Mouse (Mus musculus) E14TG2a.4 (cell line): ENCODE measurements around the gene Eng.
A peak's percentile ranks its signal among the peaks of the same experiment; 100 is the strongest.

ENCODE experiments used
- H3K27me3 ChIP-seq: 2 replicates; pipeline ENCODE4 v1.6.1; 2014; ENCODE audit warnings: low read length, control low read depth; ENCODE audit not compliant: insufficient read depth
- H3K36me3 ChIP-seq: 2 replicates; pipeline ENCODE4 v1.6.1; 2014; ENCODE audit warnings: low read length, control low read depth; ENCODE audit not compliant: insufficient read depth
- H3K4me1 ChIP-seq: replicated peaks from 2 replicates; pipeline ENCODE4 v1.6.1; 2014; ENCODE audit warnings: low read depth, low read length, control low read depth
- H3K4me3 ChIP-seq: replicated peaks from 2 replicates; pipeline ENCODE4 v1.5.1; 2014; ENCODE audit warnings: mild to moderate bottlenecking, low read length
- H3K9me3 ChIP-seq: 2 replicates; pipeline ENCODE4 v1.6.1; 2014; ENCODE audit warnings: low read length, control low read depth
- CTCF ChIP-seq: conservative IDR thresholded peaks from 2 replicates; pipeline ENCODE4 v1.5.1; 2014; ENCODE audit warnings: low read length
- NANOG ChIP-seq: IDR thresholded peaks from 2 replicates; pipeline ENCODE4 v1.6.1; 2014; ENCODE audit warnings: borderline replicate concordance, low read length, mixed read lengths
- POU5F1 ChIP-seq: IDR thresholded peaks from 2 replicates; pipeline ENCODE4 v1.6.1; 2014; ENCODE audit warnings: low read length, borderline replicate concordance

Eng gene

DNA sequence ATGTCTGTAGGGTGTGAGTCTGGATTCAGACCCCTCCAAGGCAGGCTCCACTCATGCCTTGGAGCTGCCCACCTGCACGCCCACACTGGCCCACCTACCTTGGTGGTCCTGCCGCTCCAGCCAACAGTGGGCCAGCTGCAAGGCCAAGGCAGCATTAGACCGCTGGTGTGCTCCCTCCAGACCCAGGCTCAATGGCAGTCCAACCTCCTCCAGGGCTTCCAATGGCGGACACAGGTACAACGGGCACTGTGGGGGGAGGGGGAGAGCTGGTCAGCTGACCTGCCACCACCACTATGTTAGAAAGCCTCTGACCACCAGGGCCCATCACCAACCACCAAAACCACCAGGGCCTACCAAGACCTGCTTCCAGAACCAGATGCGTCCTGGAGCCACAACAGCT, 40.2 kb downstream of the Eng start:
- Histone ChIP-seq H3K36me3 (peaks cover 91% of the 10 kb centered on the region), H3K9me3 (no peaks in the 10 kb centered on the region), H3K27me3 (no peaks in the 10 kb centered on the region), H3K4me3 (peak overlapping the region; percentile 30; the same call in 1 of the 2 replicates), H3K4me1 (peaks cover 92% of the 10 kb centered on the region)
- TF ChIP-seq CTCF (no peak), NANOG (no peak), POU5F1 (no peak)

DNA sequence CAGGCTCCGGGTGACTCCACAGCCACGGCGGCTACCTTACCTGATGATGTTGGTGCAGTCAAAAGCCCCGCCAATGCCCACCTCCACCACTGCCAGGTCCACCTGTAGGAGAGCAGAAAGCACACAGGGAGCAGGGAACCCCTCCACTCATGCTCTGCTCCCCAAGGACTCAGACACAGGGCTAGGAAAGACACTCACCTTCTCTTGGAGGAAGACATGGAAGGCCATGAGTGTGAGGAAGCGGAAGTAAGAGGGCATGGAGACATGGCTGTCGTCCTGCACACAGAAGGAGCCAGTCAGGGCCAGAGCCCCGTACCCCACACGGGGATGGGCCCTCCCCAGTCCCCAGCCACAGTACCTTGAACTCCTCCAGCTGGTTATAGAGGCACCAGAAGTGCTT, 41.2 kb downstream of the Eng start:
- no peak overlapping the region for H3K4me3 ChIP-seq
- H3K9me3 ChIP-seq = no peaks in the 10 kb centered on the region
- H3K27me3 ChIP-seq = no peaks in the 10 kb centered on the region
- peaks cover 92% of the 10 kb centered on the region for H3K4me1 ChIP-seq
- TF ChIP-seq POU5F1 = no peak
- no peak for TF ChIP-seq NANOG
- no peak for TF ChIP-seq CTCF
- peaks cover 91% of the 10 kb centered on the region for H3K36me3 ChIP-seq

DNA sequence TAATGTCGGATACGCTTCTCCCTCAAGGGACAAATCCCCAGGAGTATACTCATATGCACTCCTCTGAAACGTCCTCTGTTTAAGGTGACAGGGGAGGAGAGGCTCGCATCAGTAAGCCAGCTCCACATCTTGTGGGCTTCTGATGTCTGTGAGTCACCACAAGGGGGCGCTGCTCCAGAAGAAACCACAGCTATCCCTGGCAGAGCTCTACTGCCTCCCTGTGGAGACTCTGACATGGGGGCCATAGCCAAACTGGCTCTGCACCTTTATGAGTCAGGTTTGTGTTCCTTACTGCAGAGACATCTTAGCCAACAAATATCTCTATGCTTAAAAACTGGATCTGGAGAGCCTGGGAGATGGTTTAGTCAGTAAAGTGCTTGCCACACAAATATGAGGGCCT, 43.0 kb downstream of the Eng start:
- Histone ChIP-seq H3K27me3 (no peaks in the 10 kb centered on the region), H3K36me3 (peaks cover 76% of the 10 kb centered on the region), H3K4me3 (no peak overlapping the region), H3K4me1 (peaks cover 85% of the 10 kb centered on the region), H3K9me3 (no peaks in the 10 kb centered on the region)
- TF ChIP-seq CTCF (peak; percentile 98), POU5F1 (no peak), NANOG (no peak)

DNA sequence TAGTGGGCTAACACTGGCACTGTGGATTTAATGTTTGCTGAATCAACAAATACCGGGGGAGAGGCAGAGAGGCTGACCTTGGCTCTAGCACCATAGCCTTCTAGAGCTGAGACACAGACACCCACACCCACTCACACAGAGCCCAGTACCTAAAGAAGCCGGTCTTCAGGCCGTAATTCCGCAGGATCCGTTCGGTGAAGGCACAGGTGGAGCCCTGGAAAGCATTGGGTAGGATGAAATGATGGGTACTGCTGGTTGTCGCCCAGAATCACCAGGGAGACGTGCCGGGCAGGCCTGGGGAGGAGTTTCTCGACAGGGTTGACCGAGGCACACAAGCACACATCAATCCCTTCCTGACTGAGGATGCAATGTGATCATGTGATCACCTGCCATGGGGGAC, 44.6 kb downstream of the Eng start:
- Histone ChIP-seq H3K4me1 (peaks cover 79% of the 10 kb centered on the region), H3K36me3 (peaks cover 60% of the 10 kb centered on the region), H3K9me3 (no peaks in the 10 kb centered on the region), H3K4me3 (peak overlapping the region; percentile 99), H3K27me3 (no peaks in the 10 kb centered on the region)
- TF ChIP-seq POU5F1 (no peak), NANOG (no peak), CTCF (no peak)

DNA sequence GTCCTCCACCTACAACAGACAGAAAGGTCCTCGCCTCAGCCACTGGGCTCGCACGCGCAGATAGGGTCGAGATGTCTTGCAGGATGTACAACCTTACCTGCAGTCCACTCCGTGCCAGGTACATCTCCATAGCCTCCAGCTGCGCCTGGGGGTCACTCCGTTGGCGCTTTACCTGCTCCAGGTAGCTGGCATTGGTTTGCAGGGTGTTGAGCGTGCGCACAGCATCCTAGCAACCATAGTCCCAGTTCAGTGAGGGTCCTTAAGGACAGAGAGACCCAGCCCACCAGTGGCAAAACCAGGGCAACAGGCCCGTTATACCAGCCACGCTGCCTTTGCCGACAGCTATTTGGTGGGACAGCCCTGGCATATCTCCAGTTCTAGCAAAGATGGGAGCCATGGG, 46.1 kb downstream of the Eng start:
- H3K27me3 ChIP-seq = no peaks in the 10 kb centered on the region
- peak overlapping the region; percentile 99 for H3K4me3 ChIP-seq
- H3K4me1 ChIP-seq = peaks cover 64% of the 10 kb centered on the region
- TF ChIP-seq CTCF (no peak), NANOG (no peak), POU5F1 (no peak)
- no peaks in the 10 kb centered on the region for H3K9me3 ChIP-seq
- H3K36me3 ChIP-seq = peaks cover 45% of the 10 kb centered on the region

DNA sequence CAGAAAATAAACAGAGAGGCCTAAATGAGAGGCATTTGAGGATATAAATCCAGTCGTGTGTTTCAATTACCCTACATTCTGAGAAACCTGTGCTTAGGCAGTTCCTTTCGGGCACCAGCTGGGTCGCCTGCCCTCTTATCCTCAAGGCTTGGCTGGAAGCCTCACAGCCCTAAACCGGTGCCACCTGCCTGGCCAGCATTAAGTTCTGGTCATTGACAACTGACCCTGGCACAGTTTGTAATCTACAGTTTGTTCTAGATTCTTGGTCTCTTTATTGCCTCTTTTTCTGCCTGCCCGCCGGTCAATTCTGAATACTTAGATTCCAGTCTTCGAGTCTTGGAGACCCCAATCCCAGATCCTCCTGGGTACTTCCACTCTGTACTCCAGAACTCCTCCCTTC, 46.9 kb downstream of the Eng start:
- TF ChIP-seq CTCF (no peak), NANOG (no peak), POU5F1 (no peak)
- Histone ChIP-seq H3K9me3 (no peaks in the 10 kb centered on the region), H3K4me1 (peaks cover 56% of the 10 kb centered on the region), H3K36me3 (peaks cover 37% of the 10 kb centered on the region), H3K4me3 (peak overlapping the region; percentile 99), H3K27me3 (no peaks in the 10 kb centered on the region)

DNA sequence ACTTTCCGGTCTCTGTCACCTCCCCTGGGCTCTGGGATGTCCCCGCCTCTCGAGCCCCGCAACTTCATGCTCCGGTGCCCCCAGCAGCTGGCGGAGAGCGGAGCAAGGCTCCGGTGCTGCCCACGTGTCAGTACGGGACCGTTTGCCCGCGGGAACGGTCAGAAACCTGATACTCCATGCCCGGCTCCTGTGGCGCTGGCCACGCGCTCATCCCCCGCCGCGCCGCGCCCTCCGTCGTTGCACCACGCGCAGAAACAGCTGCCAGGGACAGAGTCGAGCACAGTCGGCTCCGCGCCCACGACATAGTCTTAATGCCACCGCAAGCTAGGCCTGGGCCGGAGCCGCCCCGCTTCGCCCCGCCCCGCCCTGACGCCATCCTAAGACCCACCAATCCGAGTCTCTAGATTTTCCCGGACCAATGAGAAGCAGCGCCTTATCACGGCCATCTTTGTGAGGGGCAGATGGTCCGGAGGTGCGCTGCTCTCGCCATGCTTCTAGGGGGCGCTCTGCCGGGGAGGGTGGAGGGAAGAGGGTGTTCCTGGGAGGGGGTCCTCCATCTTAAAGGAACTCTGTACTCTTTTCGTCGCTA, 47.5 kb downstream of the Eng start:
- no peak for TF ChIP-seq POU5F1
- no peak for TF ChIP-seq NANOG
- TF ChIP-seq CTCF = peak; percentile 79
- H3K4me3 ChIP-seq = peak overlapping the region; percentile 99

DNA sequence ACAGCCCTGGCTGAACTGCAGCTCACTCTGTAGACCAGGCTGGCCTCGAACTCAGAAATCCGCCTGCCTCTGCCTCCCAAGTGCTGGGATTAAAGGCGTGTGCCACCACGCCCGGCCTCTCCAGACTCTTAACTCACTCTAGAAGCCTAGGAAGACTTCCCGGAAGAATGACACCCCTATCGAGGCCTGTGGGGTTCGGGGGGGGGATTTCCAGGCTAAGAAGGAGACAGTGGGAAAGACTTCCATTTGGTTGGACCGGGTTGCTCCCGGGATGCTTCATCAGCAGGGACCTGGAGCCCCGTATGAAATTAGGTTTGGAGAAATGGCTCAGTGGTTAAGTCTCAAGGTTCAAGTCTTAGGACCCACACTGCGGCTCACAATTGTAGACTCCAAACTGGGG, 48.3 kb downstream of the Eng start:
- H3K27me3 ChIP-seq = no peaks in the 10 kb centered on the region
- H3K4me3 ChIP-seq = peak overlapping the region; percentile 99
- peaks cover 27% of the 10 kb centered on the region for H3K36me3 ChIP-seq
- no peaks in the 10 kb centered on the region for H3K9me3 ChIP-seq
- TF ChIP-seq POU5F1 (no peak), NANOG (no peak), CTCF (no peak)
- peaks cover 48% of the 10 kb centered on the region for H3K4me1 ChIP-seq

More for the DNA sequence above, 47.5 kb downstream of the Eng start:
- peaks cover 31% of the 10 kb centered on the region for H3K36me3 ChIP-seq
- H3K27me3 ChIP-seq = no peaks in the 10 kb centered on the region
- H3K9me3 ChIP-seq = no peaks in the 10 kb centered on the region
- H3K4me1 ChIP-seq = peaks cover 52% of the 10 kb centered on the region

DNA sequence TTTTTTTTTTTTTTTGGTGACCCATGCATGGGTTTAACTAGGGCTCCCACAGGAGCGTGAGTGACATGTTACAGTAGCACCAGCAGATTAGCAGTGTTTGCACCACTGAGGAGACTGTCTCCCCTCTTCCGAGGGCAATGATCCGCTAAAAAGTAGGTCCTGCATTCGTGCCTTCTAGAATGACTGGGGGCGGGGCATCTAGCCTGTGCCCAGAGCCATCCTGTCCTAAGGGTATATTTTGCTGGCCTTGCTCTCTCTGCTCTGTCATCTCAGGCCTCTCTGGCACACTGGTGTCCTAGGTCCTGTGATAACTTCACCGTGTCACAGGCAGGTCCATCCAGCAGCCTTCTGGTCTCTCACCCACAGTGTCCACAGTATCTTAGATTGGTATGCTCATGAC, 53.3 kb downstream of the Eng start:
- Histone ChIP-seq H3K27me3 (no peaks in the 10 kb centered on the region), H3K36me3 (peaks cover 35% of the 10 kb centered on the region), H3K4me1 (peaks cover 59% of the 10 kb centered on the region), H3K4me3 (no peak overlapping the region), H3K9me3 (no peaks in the 10 kb centered on the region)
- TF ChIP-seq POU5F1 (no peak), NANOG (no peak), CTCF (no peak)
